Mouse (Mus musculus) cortical plate, adult 2 months (tissue): Measurements from ENCODE around the gene Edem2.

Experiments
- CTCF ChIP-seq: fragments of 200-500 bp; IDR thresholded peaks from 2 replicates; pipeline ENCODE4 v1.5.1; 2011; ENCODE audit warnings: mild to moderate bottlenecking, control low read depth, low read length; ENCODE audit not compliant: insufficient read depth; ENCODE audit errors: extremely low read depth
- POLR2A ChIP-seq: fragments of 200-500 bp; IDR thresholded peaks from 2 replicates; pipeline ENCODE4 v1.6.1; 2011; ENCODE audit warnings: mild to moderate bottlenecking, low read length, control low read depth; ENCODE audit not compliant: insufficient read depth; ENCODE audit errors: extremely low read depth

DNA sequence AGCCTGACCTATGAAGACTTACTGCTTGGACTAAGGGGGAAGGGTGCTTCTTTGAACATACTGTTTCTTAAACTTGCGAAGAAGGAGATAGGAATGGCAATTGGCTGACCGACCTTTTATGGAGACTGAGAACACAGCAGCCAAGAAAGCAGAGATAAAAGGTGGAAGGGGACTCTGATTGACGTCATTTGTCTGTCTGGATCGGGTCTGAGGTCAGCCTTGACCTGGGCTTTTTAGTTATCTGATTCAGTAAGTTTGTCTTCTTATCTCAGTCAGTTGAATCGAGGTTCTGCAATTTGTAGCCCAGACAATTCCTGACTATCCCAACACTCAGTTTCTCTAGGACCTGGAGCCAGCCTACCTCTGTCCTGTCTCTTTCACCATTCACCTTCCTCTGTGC lies 5.2 kb downstream of the Edem2 start:
- TF ChIP-seq POLR2A (no peak), CTCF (no peak)
